Mouse (Mus musculus) CH12.LX (cell line): ENCODE data around the gene Zfp74. TPM values are rescaled to one million over a fixed set of nuclear protein-coding genes. Genes with fewer than 3 reads are reported as not detected.

ENCODE experiments used
- DNase-seq: peaks from one replicate; pipeline ENCODE4 v3.0.0-alpha.2; 2013; ENCODE audit errors: extremely low read depth
- H3K27ac ChIP-seq: 2 replicates; pipeline ENCODE4 v1.5.1; 2012; ENCODE audit warnings: low read depth, mild to moderate bottlenecking, control low read depth, moderate library complexity; ENCODE audit not compliant: insufficient read depth
- H3K27me3 ChIP-seq: replicated peaks from 2 replicates; pipeline ENCODE3; 2012; ENCODE audit warnings: inconsistent platforms
- H3K36me3 ChIP-seq, 2 experiments: replicated peaks in 1 of 2; 2 replicates each; pipeline versions ENCODE3 to v1.6.1; 2012; ENCODE audit warnings: inconsistent platforms in 1 of 2, low read length in 1 of 2, mild to moderate bottlenecking in 1 of 2, mixed read lengths in 1 of 2, moderate library complexity in 1 of 2; ENCODE audit not compliant: control insufficient read depth in 1 of 2, insufficient read depth in 1 of 2
- H3K4me1 ChIP-seq, 2 experiments: 2 replicates each; pipeline ENCODE4 v1.6.1; 2012; ENCODE audit warnings: inconsistent platforms in 1 of 2, moderate library complexity in 1 of 2; ENCODE audit not compliant: insufficient read depth in 2 of 2, control insufficient read depth in 1 of 2
- H3K4me2 ChIP-seq: 2 replicates; pipeline ENCODE4 v1.6.1; 2012; ENCODE audit warnings: low read depth, mild to moderate bottlenecking, control low read depth; ENCODE audit not compliant: poor library complexity, insufficient read depth, severe bottlenecking
- H3K4me3 ChIP-seq, 3 experiments: fragments of 150-350 bp in 1 of 3; sonication (generic) in 1 of 3; replicated peaks in 1 of 3; 2 replicates each; pipeline versions ENCODE3 to v1.5.1; 2011 to 2012; ENCODE audit warnings: low read depth in 2 of 3, low read length in 2 of 3, mild to moderate bottlenecking in 2 of 3, moderate library complexity in 2 of 3, control low read depth in 1 of 3, improper control_type of control experiment in 1 of 3, inconsistent platforms in 1 of 3, mixed read lengths in 1 of 3; ENCODE audit not compliant: poor library complexity in 1 of 3
- H3K79me2 ChIP-seq: replicated peaks from 2 replicates; pipeline ENCODE4 v1.6.1; 2012; ENCODE audit warnings: mild to moderate bottlenecking, moderate library complexity; ENCODE audit not compliant: control insufficient read depth, poor library complexity, insufficient read depth, severe bottlenecking; ENCODE audit errors: extremely low read depth
- H3K9ac ChIP-seq: 2 replicates; pipeline ENCODE4 v1.6.1; 2012; ENCODE audit warnings: low read depth, mild to moderate bottlenecking, control low read depth, moderate library complexity; ENCODE audit not compliant: insufficient read depth
- H3K9me3 ChIP-seq: replicated peaks from 2 replicates; pipeline ENCODE3; 2012; ENCODE audit warnings: low read length, inconsistent platforms, mixed read lengths
- BHLHE40 ChIP-seq: IDR thresholded peaks from 2 replicates; pipeline ENCODE4 v1.6.1; 2011; ENCODE audit warnings: mild to moderate bottlenecking, low read depth, low read length, improper control_type of control experiment
- CHD1 ChIP-seq: IDR thresholded peaks from 2 replicates; pipeline ENCODE4 v1.6.1; 2012; ENCODE audit warnings: low read depth, low read length, improper control_type of control experiment, inconsistent platforms
- CTCF ChIP-seq, 2 experiments: IDR thresholded peaks in 1 of 2; conservative IDR thresholded peaks in 1 of 2; 2 replicates each; pipeline ENCODE4 v1.5.1; 2011 to 2012; ENCODE audit warnings: low read depth in 2 of 2, low read length in 2 of 2, improper control_type of control experiment in 1 of 2, inconsistent platforms in 1 of 2, mild to moderate bottlenecking in 1 of 2, moderate library complexity in 1 of 2
- E2F4 ChIP-seq: IDR thresholded peaks from 2 replicates; pipeline ENCODE4 v1.6.1; 2011; ENCODE audit warnings: low read depth, low read length, improper control_type of control experiment; ENCODE audit not compliant: insufficient replicate concordance
- ELF1 ChIP-seq: IDR thresholded peaks from 2 replicates; pipeline ENCODE4 v1.6.1; 2014; ENCODE audit warnings: low read depth, mild to moderate bottlenecking, inconsistent platforms, low read length, improper control_type of control experiment
- ETS1 ChIP-seq: conservative IDR thresholded peaks from 2 replicates; pipeline ENCODE4 v1.6.1; 2012; ENCODE audit warnings: low read depth, mild to moderate bottlenecking, inconsistent platforms, low read length, improper control_type of control experiment, moderate library complexity
- GABPA ChIP-seq: IDR thresholded peaks from 2 replicates; pipeline ENCODE4 v1.6.1; 2012; ENCODE audit warnings: low read depth, low read length, improper control_type of control experiment, inconsistent platforms; ENCODE audit not compliant: insufficient replicate concordance
- HCFC1 ChIP-seq: IDR thresholded peaks from 2 replicates; pipeline ENCODE4 v1.6.1; 2012; ENCODE audit warnings: low read depth, mild to moderate bottlenecking, inconsistent platforms, low read length, improper control_type of control experiment
- IRF4 ChIP-seq: IDR thresholded peaks from 2 replicates; pipeline ENCODE4 v1.6.1; 2014; ENCODE audit warnings: low read depth, mild to moderate bottlenecking, inconsistent platforms, low read length, improper control_type of control experiment
- JUN ChIP-seq: IDR thresholded peaks from 2 replicates; pipeline ENCODE4 v1.6.1; 2011; ENCODE audit warnings: low read depth, mild to moderate bottlenecking, low read length, improper control_type of control experiment, moderate library complexity; ENCODE audit not compliant: insufficient read depth
- JUND ChIP-seq: conservative IDR thresholded peaks from 2 replicates; pipeline ENCODE4 v1.6.1; 2011; ENCODE audit warnings: low read depth, low read length, improper control_type of control experiment
- KAT2A ChIP-seq: IDR thresholded peaks from 2 replicates; pipeline ENCODE4 v1.6.1; 2012; ENCODE audit warnings: low read length, improper control_type of control experiment, inconsistent platforms; ENCODE audit not compliant: insufficient replicate concordance
- MAFK ChIP-seq: IDR thresholded peaks from 2 replicates; pipeline ENCODE4 v1.6.1; 2011; ENCODE audit warnings: low read length, improper control_type of control experiment; ENCODE audit not compliant: insufficient replicate concordance
- MAX ChIP-seq: IDR thresholded peaks from 2 replicates; pipeline ENCODE4 v1.6.1; 2011; ENCODE audit warnings: low read length, improper control_type of control experiment
- MAZ ChIP-seq: IDR thresholded peaks from 2 replicates; pipeline ENCODE4 v1.6.1; 2012; ENCODE audit warnings: low read depth, mild to moderate bottlenecking, inconsistent platforms, low read length, improper control_type of control experiment, moderate library complexity
- MEF2A ChIP-seq: IDR thresholded peaks from 2 replicates; pipeline ENCODE4 v1.6.1; 2014; ENCODE audit warnings: low read depth, mild to moderate bottlenecking, inconsistent platforms, low read length, improper control_type of control experiment, borderline replicate concordance
- MXI1 ChIP-seq: IDR thresholded peaks from 2 replicates; pipeline ENCODE4 v1.6.1; 2011; ENCODE audit warnings: mild to moderate bottlenecking, low read depth, low read length, improper control_type of control experiment
- MYC ChIP-seq: IDR thresholded peaks from 2 replicates; pipeline ENCODE4 v1.6.1; 2011; ENCODE audit warnings: low read depth, mild to moderate bottlenecking, improper control_type of control experiment, low read length
- NELFE ChIP-seq: IDR thresholded peaks from 2 replicates; pipeline ENCODE4 v1.6.1; 2011; ENCODE audit warnings: low read depth, low read length, improper control_type of control experiment
- NRF1 ChIP-seq: IDR thresholded peaks from 2 replicates; pipeline ENCODE4 v1.6.1; 2014; ENCODE audit warnings: low read depth, mild to moderate bottlenecking, inconsistent platforms, low read length, improper control_type of control experiment, moderate library complexity
- PAX5 ChIP-seq: IDR thresholded peaks from 2 replicates; pipeline ENCODE4 v1.6.1; 2012; ENCODE audit warnings: low read length, inconsistent platforms, mixed read lengths
- POLR2A ChIP-seq: IDR thresholded peaks from 2 replicates; pipeline ENCODE4 v1.6.1; 2011; ENCODE audit warnings: low read depth, mild to moderate bottlenecking, improper control_type of control experiment, low read length
- POLR2AphosphoS2 ChIP-seq: IDR thresholded peaks from 2 replicates; pipeline ENCODE4 v1.6.1; 2011; ENCODE audit warnings: low read depth, low read length, improper control_type of control experiment
- SIN3A ChIP-seq: IDR thresholded peaks from 2 replicates; pipeline ENCODE4 v1.6.1; 2012; ENCODE audit warnings: low read length, improper control_type of control experiment, inconsistent platforms
- SMC3 ChIP-seq: IDR thresholded peaks from 2 replicates; pipeline ENCODE4 v1.6.1; 2011; ENCODE audit warnings: low read depth, low read length, improper control_type of control experiment
- TBP ChIP-seq: conservative IDR thresholded peaks from 2 replicates; pipeline ENCODE4 v1.6.1; 2011; ENCODE audit warnings: low read depth, low read length, improper control_type of control experiment
- USF1 ChIP-seq: IDR thresholded peaks from 2 replicates; pipeline ENCODE4 v1.6.1; 2014; ENCODE audit warnings: low read depth, mild to moderate bottlenecking, inconsistent platforms, low read length, improper control_type of control experiment
- ZC3H11A ChIP-seq: IDR thresholded peaks from 2 replicates; pipeline ENCODE4 v1.6.1; 2012; ENCODE audit warnings: low read depth, mild to moderate bottlenecking, inconsistent platforms, low read length, improper control_type of control experiment
- dilution Hi-C: fragments of 300-500 bp; cut with MboI; formaldehyde crosslinking; loops from 2 replicates; pipeline ENCODE4 v1.14.3; 2020; ENCODE audit warnings: low sequenced_read_pairs; ENCODE audit not compliant: extremely low pct_unique_long_range_greater_than_20kb, extremely low pct_ligation_motif_present
- in situ Hi-C: fragments of 300-500 bp; cut with MboI; formaldehyde crosslinking; loops from 3 replicates; pipeline ENCODE4 v1.14.3; 2019; ENCODE audit warnings: low sequenced_read_pairs, low pct_ligation_motif_present, low pct_unique_long_range_greater_than_20kb, mixed read lengths
- polyA plus RNA-seq: library from polyadenylated mRNA; unstranded; fragments of >175 nt; gene quantifications from 2 replicates; pipeline ENCODE4 v1.2.1, GENCODE M21; 2012; ENCODE audit warnings: low read depth; ENCODE audit not compliant: insufficient read length
- total RNA-seq, 2 experiments: library from RNA; depleted of rRNA; stranded (reverse); fragments of 300-350 nt in 1 of 2; fragments of >200 nt in 1 of 2; gene quantifications; 2 replicates each; pipeline ENCODE4 v1.2.3; 2012 to 2014

Gene Zfp74
- total and polyA plus RNA-seq, 3 experiments = 3.8 to 6.7 (median 4.7) TPM

DNA sequence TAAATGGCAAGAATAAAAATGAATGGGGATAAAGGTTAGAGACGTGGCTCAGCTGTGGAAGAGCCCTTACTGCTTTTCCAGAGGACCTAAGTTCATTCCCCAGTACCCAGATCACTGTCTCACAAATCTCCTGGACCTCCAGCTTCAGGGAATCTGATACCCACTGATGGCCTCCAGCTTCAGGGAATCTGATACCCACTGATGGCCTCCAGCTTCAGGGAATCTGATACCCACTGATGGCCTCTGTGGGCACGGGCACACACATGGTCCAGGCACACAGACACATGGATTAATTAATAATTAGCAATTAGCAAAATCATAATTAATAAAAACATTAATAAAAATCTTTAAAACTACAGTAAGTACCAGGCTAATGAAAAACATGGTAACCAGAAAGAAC is 31.1 kb downstream of the Zfp74 start:
- Histone ChIP-seq H3K9me3 (peaks cover 5% of the 10 kb centered on the region), H3K36me3 (peaks cover 0 to 19% of the 10 kb centered on the region in 2 experiments), H3K27ac (no peak overlapping the region), H3K4me2 (no peak overlapping the region)
- in situ Hi-C loops = no loop called here
- no peak for TF ChIP-seq E2F4
- TF ChIP-seq CHD1 = no peak
- TF ChIP-seq, all 38 proteins: peak for 0
- dilution Hi-C loops = no loop called here
- Histone ChIP-seq H3K4me3 (no peak overlapping the region), H3K27me3 (no peaks in the 10 kb centered on the region), H3K9ac (no peak overlapping the region), H3K4me1 (peaks cover 0 to 18% of the 10 kb centered on the region in 2 experiments; a peak in 2 of 4 replicates), H3K79me2 (no peaks in the 10 kb centered on the region)
- DNase-seq = no peak

DNA sequence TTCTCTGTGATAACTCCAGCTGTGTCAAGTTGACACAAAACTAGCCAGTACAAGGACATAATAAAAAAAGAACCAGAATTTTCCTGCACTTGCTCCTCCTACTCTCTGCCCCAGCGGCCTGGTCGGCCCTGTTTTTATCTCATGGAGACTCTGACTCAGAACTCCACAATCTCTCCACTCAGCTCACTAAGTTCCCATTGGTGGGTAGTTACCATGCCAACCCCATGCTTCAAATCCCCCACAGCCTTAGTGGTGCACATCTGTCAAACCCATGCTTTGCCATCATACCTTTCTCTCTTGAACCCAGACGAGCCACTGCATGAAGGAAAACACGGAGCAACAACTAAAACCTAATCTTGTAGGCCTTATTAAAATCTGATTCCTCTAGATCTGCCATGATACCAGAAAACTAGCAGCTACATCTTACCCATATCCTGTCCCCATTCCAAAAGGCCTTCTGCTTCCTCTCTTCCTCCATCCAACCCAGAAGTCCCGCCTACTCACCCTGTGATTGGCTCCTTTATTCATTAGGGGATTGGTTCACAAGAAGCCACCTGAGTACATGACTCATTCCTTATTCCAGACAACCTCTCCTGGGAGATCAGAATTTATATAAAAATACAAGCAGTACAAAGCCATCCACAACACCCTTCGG is 32.3 kb downstream of the Zfp74 start:
- dilution Hi-C loops = no loop called here
- H3K4me1 ChIP-seq = peaks cover 0 to 18% of the 10 kb centered on the region in 2 experiments; a peak in 2 of 4 replicates

More for the DNA sequence above, 32.3 kb downstream of the Zfp74 start:
- Histone ChIP-seq H3K27me3 (no peaks in the 10 kb centered on the region), H3K9me3 (peaks cover 5% of the 10 kb centered on the region), H3K27ac (no peak overlapping the region), H3K4me2 (peak overlapping the region; percentile 7; the same call in 1 of the 2 replicates), H3K36me3 (peaks cover 0 to 30% of the 10 kb centered on the region in 2 experiments), H3K9ac (no peak overlapping the region), H3K79me2 (no peaks in the 10 kb centered on the region), H3K4me3 (peak overlapping the region; percentile 2 to 47 (median 21))
- in situ Hi-C loops = no loop called here
- TF ChIP-seq TBP (peak; percentile 67; the same call in 1 of the 2 replicates), CTCF (conservative IDR thresholded peaks at IDR 0.05 in 1 of 2, IDR thresholded peaks at IDR 0.05 in 1 of 2; ENCODE audit: low read depth in 2 of 2, low read length in 2 of 2) (no peak), GABPA (no peak), IRF4 (no peak), MAX (0 out of 2 replicates have a peak, but pooled peaks have one; percentile 12), MEF2A (no peak), BHLHE40 (no peak), MAFK (no peak), KAT2A (no peak), NRF1 (no peak), POLR2A (peak; percentile 49; the same call in 1 of the 2 replicates), MXI1 (peak; percentile 90), ELF1 (peak; percentile 27; the same call in 1 of the 2 replicates), POLR2AphosphoS2 (no peak), ZC3H11A (no peak), MAZ (no peak), HCFC1 (peak; percentile 10; the same call in 1 of the 2 replicates), PAX5 (no peak), JUND (peak; percentile 55), MYC (0 out of 2 replicates have a peak, but pooled peaks have one; percentile 20), JUN (peak; percentile 53; the same call in 1 of the 2 replicates), SIN3A (peak; percentile 77), E2F4 (no peak), NELFE (no peak), SMC3 (no peak), USF1 (no peak), ETS1 (peak; percentile 41)
- DNase-seq = peak; percentile 88
